Mouse (Mus musculus): ENCODE results near the gene Olfr113.
"Not testable (repeated sequence)": the region's sequence is repeated elsewhere in the genome, so short reads cannot be mapped to it uniquely, and the experiment has no call there.

Olfr113 gene

DNA sequence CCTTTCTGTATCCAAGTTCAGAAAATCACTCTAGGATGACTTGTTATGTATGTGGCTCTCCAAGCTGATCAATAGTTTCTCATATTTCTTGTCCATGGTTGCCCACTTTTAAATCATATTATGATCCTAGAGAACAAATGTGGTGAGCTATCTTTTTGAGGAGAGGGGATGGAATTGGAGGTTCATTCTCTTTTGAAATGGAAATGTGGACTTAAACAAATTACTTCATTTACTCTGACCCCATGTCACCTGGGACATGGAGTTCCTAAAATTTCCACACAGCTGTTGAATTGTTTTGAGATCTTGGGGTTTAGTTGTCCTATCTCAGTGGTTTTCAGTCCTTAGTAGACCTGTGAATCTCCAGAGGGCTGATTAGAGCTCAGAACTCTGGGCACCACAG is at the start of gene Olfr113:
Olfr113 (minus strand) TSS at position 101 of the 400 bp plus-strand sequence.
- in situ Hi-C loops (cut with MboI, MseI), result no loop called here

DNA sequence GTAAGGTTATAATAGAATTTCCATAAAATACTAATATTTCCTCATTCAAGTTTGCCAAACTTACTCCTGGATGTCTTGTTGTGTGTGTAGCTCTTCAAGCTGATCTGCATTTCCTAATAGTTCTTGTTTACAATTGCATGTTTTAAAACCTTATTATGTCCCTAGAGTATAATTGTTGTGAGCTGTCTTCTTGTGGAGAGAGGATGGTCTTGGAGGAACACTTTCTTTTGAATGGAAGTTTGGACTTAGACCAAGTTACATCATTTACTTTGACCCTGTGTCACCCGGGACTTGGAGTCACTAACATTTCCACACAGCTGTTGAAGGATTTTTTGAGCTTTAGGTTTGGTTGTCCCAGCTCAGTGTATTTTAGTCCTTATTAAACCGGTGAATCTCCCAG is 49.5 kb upstream of the Olfr113 start, which contains the start of the genes Olfr115 and Olfr116:
Olfr115 (minus strand) TSS at position 101 of the 400 bp plus-strand sequence.
Olfr116 (minus strand) TSS at position 191 of the 400 bp plus-strand sequence.
- in situ Hi-C loops (cut with MboI, MseI), result no loop called here

DNA sequence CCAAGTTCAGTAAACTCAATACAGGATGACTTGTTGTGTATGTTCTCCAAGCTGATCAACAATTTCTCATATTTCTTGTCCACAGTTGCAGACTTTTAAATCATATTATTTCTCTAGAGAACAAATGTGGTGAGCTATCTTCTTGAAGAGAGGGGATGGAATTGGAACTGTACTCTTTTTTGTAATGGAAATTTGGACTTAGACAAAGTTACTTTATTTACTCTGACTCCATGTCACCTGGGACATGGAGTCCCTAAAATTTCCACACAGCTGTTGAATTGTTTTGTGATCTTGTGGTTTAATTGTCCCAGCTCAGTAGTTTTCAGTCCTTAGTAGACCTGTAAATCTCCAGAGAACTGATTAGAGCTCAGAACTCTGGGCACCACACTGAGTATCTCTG is 15.2 kb upstream of the Olfr113 start, which contains the start of gene Olfr114:
Olfr114 (minus strand) TSS at position 101 of the 400 bp plus-strand sequence.
- in situ Hi-C loops (cut with MboI, MseI), result no loop called here

- in situ Hi-C loops (cut with MboI, MseI), result no loop called here
Measured at GRCm38 (mm10) chr17:37569351-37569750, 8.1 kb downstream of the Olfr113 start, which contains the start of gene Olfr112. Gene Olfr112, minus strand, starts transcription at chr17:37569451.

DNA sequence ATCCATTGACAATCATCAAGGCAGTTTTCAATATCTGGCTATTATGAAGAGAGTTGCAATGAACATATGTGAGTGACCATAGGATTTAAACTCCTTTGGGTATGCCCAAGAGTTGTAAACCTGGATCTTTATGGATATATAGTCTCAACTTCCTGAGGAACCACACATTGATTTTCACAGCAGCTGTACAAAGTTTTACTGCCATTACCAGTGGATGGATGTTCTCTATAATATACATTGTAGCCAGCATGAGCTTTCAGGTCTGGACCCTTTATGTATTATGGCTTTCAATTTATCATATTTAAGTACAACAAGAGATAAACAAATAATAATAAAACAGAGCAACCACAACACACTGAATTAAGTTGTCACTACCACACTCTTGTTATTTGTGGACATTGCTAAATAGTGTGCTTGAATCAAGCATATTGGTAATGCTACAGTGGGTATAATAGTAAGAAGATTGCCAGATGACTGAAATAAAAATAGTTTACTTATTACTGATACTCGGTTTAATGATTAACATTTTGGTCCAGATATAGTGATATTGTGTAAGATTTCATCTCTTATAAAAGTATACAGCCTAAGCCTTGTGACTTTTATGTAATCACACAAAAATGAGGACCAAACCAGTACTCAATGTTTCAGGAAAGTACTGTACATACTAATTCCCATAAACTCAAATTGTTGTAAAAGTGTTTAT is 18.4 kb downstream of the Olfr113 start:
- in situ Hi-C loops (cut with MboI, MseI), result no loop called here

- in situ Hi-C loops (cut with MboI, MseI), result no loop called here
Measured at GRCm38 (mm10) chr17:37543800-37544435, 33.5 kb downstream of the Olfr113 start.

DNA sequence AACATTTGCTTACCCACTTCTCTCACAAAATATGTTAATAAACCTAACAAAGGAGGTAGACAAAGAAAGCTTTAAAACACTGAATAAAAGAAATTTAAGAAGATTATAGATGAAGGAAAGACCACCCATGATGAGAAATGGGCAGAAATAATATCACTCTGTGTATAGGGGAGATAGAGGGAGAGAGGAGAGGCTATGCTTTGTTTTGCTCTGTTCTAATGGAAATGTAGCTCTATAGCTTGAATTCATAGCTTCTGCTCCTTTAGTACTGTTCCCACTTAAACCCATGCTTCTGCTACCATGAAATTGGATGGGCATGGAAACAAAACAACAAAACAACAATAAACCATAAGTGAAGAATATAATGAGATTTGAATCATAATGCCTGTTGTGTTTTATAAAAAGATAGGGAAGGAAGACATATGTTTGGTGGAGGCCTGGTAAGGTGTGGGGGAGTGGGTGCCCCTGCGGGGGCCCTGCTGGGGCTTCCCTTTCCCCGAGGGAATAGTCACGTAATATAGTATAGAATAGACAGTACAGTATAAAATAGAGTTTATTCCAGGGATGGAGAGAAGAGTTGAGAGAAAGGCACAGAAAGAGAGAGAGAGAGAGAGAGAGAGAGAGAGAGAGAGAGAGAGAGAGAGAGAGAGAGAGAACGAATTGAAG is 35.9 kb downstream of the Olfr113 start:
- in situ Hi-C loops (cut with MboI, MseI), result no loop called here

- in situ Hi-C loops (cut with MboI, MseI), result not testable (repeated sequence)
Measured at GRCm38 (mm10) chr17:37538416-37538815, 39.0 kb downstream of the Olfr113 start.

DNA sequence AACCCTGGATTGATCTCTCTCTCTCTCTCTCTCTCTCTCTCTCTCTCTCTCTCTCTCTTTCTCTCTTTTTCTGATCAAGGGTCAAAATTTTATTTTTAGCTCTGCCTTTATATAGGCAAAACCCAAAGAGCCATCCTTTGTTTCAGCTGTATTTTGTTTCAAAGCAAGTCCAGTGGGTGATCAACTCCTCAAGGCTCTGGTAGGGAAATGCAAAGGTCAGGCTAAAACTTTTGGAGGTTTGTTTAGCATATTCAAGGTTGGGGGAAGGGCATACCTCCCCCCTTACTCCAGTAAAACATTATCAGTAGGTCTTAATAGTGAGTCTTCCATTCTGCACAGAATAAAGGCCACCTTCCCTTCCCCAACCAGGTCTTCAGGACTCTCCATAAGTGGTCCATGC is 42.3 kb downstream of the Olfr113 start:
- in situ Hi-C loops (cut with MboI, MseI), result no loop called here

DNA sequence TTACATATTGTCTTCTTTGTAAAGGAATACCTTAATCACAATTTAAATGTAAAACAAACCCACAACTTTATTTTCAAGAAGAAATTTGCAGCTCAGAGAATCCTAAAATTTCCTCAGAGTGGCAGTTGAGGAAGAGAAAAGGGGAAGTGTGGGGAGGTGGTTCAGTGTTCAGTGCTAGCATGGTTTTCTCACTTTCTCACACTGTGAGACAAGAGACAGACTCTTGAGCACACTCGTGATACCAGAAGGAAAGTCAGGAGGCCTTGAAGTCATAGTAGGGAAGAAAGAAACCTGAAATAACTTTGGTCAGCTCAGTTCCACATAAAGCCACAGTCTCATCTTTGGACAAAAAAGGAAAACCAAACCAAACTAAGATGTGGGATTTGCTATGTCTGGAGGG is 52.0 kb downstream of the Olfr113 start:
- in situ Hi-C loops (cut with MboI, MseI), result not testable (repeated sequence)

GRCm38 (mm10) chr17:37524612-37525011 is 52.9 kb downstream of the Olfr113 start:
- in situ Hi-C loops (cut with MboI, MseI), result not testable (repeated sequence)

Data from T-helper 17 cell (primary cell).